ENCODE assay signal across 8 mouse cellular contexts in the genomic region with DNA sequence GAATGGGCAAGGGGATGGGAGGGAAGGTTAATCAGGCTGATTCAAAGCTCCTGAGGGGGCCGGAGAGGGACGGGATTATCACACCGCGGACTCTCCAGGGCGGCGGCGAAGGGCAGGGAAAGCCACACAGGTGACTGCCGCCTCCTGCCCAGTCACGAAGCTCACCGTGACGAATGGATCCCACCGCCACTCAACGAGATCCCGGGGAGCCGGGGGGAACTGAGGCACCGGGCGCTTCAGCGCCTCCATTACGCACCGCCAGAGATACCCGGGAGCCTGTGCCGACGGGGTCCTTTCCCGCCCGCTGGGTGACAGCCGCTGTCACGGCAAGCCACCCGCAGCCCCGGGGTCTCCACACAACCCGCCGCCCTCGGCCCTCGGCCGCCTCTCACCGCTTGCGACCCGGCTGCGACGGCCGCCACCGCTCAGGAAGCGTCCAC. TPM values are rescaled to one million over a fixed set of nuclear protein-coding genes. Genes with fewer than 3 reads are reported as not detected.
A peak's percentile ranks its signal among the peaks of the same experiment; 100 is the strongest.
DNase-seq lines count a peak whose midpoint lies in the region; ATAC-seq lines count a peak whose summit lies in the region.

No protein-coding gene starts in this region.

- peaks cover 16% of the 10 kb centered on the region for H3K4me1 ChIP-seq in heart, embryonic 15.5 days (replicated peaks)
- H3K4me1 ChIP-seq in brown adipose tissue, adult 24 weeks (ENCODE audit: control insufficient read depth, insufficient read depth, insufficient read length, low read length) = peaks cover 3% of the 10 kb centered on the region; the same call in 1 of the 2 replicates
- peaks cover 15% of the 10 kb centered on the region for H3K4me1 ChIP-seq in hindbrain, embryonic 12.5 days
- H3K4me1 ChIP-seq in megakaryocyte, embryonic 14.5 days = peaks cover 23% of the 10 kb centered on the region

- peak; percentile 45 for ATAC-seq in heart, embryonic 15.5 days (replicated peaks; ENCODE audit: insufficient number of reproducible peaks, insufficient read depth, low FRiP score, low read depth)
- peak; percentile 25 for ATAC-seq in CD4-positive, CD25-positive, alpha-beta regulatory T cell, adult 4 months
- ATAC-seq in hindbrain, embryonic 12.5 days (ENCODE audit: low FRiP score) = peak; percentile 76

- peak overlapping the region; percentile 100 for H3K4me3 ChIP-seq in heart, embryonic 15.5 days
- peak overlapping the region; percentile 79 for H3K4me3 ChIP-seq in brown adipose tissue, adult 24 weeks (ENCODE audit: insufficient read depth, low read depth, low read length)
- peak overlapping the region; percentile 84 for H3K4me3 ChIP-seq in hindbrain, embryonic 12.5 days
- peak overlapping the region; percentile 92 for H3K4me3 ChIP-seq in megakaryocyte, embryonic 14.5 days (replicated peaks)

- peak overlapping the region; percentile 97 for H3K9ac ChIP-seq in heart, embryonic 15.5 days
- H3K9ac ChIP-seq in hindbrain, embryonic 12.5 days = peak overlapping the region; percentile 85

- under 1% methylated on average over 42 of the region's 42 CpGs for WGBS in heart, embryonic 15.5 days
- WGBS in hindbrain, embryonic 12.5 days = under 1% methylated on average over 41 of the region's 42 CpGs

- H3K36me3 ChIP-seq in heart, embryonic 15.5 days = peaks cover 13% of the 10 kb centered on the region
- H3K36me3 ChIP-seq in hindbrain, embryonic 12.5 days = peaks cover 15% of the 10 kb centered on the region
- H3K36me3 ChIP-seq in megakaryocyte, embryonic 14.5 days (replicated peaks; ENCODE audit: low read length) = peaks cover 32% of the 10 kb centered on the region

- no peak for DNase-seq in heart, postnatal 36 days
- DNase-seq in gastrocnemius, postnatal 4 days (ENCODE audit: low spot score in 2 of 2) = no peak
- DNase-seq in thymus, postnatal 25 days = no peak

- intact Hi-C loops in heart, postnatal 36 days (cut with DNase I) = loop anchor here (2.0 kb wide), 1 partner anchor 76 kb away; the partner anchor contains the start of gene Cfap298

- H3K4me2 ChIP-seq in heart, embryonic 15.5 days = peak overlapping the region; percentile 77
- H3K4me2 ChIP-seq in hindbrain, embryonic 12.5 days (replicated peaks) = peak overlapping the region; percentile 71

- peak overlapping the region; percentile 93 for H3K27ac ChIP-seq in heart, embryonic 15.5 days
- peak overlapping the region; percentile 73 for H3K27ac ChIP-seq in brown adipose tissue, adult 24 weeks (replicated peaks; ENCODE audit: low read depth, low read length)
- H3K27ac ChIP-seq in hindbrain, embryonic 12.5 days = peak overlapping the region; percentile 91

- no peaks in the 10 kb centered on the region for H3K27me3 ChIP-seq in heart, embryonic 15.5 days
- no peaks in the 10 kb centered on the region for H3K27me3 ChIP-seq in hindbrain, embryonic 12.5 days
- H3K27me3 ChIP-seq in megakaryocyte, embryonic 14.5 days (replicated peaks) = no peaks in the 10 kb centered on the region

- no peaks in the 10 kb centered on the region for H3K9me3 ChIP-seq in heart, embryonic 15.5 days (replicated peaks)
- no peaks in the 10 kb centered on the region for H3K9me3 ChIP-seq in hindbrain, embryonic 12.5 days (replicated peaks)
- no peaks in the 10 kb centered on the region for H3K9me3 ChIP-seq in megakaryocyte, embryonic 14.5 days

RNA-seq across cellular contexts. Expression of gene Synj1, which starts 0.5 kb away (rescaled TPM):
- polyA plus RNA-seq in heart, embryonic 15.5 days (2015; fragmentation: Nextera tagmentation; extraction: Ambion mirVana) = 10.3 and 11.4 TPM in 2 replicates
- total RNA-seq in heart, postnatal 36 days (2021) = 10 to 100 TPM; 29.1 to 29.6 TPM
- 10 to 100 TPM; 30.6 to 40.9 TPM for polyA plus RNA-seq in CD4-positive, CD25-positive, alpha-beta regulatory T cell, adult 4 months (2017; shearing (Covaris generic))
- 9.6 and 11.7 TPM in 2 replicates for polyA plus RNA-seq in brown adipose tissue, adult 24 weeks (2012; ENCODE audit: insufficient read depth, insufficient read length, missing spikeins)
- polyA plus RNA-seq in hindbrain, embryonic 12.5 days (2016; fragmentation: Nextera tagmentation; extraction: Ambion mirVana) = 33.9 and 35.7 TPM in 2 replicates
- polyA plus RNA-seq in megakaryocyte, embryonic 14.5 days (2012; ENCODE audit: insufficient read depth, low replicate concordance) = 4.5 and 14.4 TPM in 2 replicates
- 10 to 100 TPM; 17.2 to 23.5 TPM for total RNA-seq in gastrocnemius, postnatal 4 days (2021)

RNA-seq across cellular contexts. Expression of gene Paxbp1, which starts 33.7 kb away (rescaled TPM):
- 36.8 and 36.9 TPM in 2 replicates for polyA plus RNA-seq in heart, embryonic 15.5 days (2015; fragmentation: Nextera tagmentation; extraction: Ambion mirVana)
- 10 to 100 TPM; 13.1 to 13.5 TPM for total RNA-seq in heart, postnatal 36 days (2021)
- polyA plus RNA-seq in CD4-positive, CD25-positive, alpha-beta regulatory T cell, adult 4 months (2017; shearing (Covaris generic)) = 100 to 1,000 TPM; 121 to 128 TPM
- polyA plus RNA-seq in brown adipose tissue, adult 24 weeks (2012; ENCODE audit: insufficient read depth, insufficient read length, missing spikeins) = 13.5 and 24.4 TPM in 2 replicates
- 104 and 113 TPM in 2 replicates for polyA plus RNA-seq in hindbrain, embryonic 12.5 days (2016; fragmentation: Nextera tagmentation; extraction: Ambion mirVana)
- 2.0 and 4.8 TPM in 2 replicates for polyA plus RNA-seq in megakaryocyte, embryonic 14.5 days (2012; ENCODE audit: insufficient read depth, low replicate concordance)
- 10 to 100 TPM; 30.5 to 42.7 TPM for total RNA-seq in gastrocnemius, postnatal 4 days (2021)

Comparison
In these comparisons a context has a peak if more than half of its experiments do, and no peak if none do; other contexts are left out.
1. ATAC-seq: peak in every context shown above with its lines; median percentile 76 in hindbrain, embryonic 12.5 days; 45 in heart, embryonic 15.5 days; 25 in CD4-positive, CD25-positive, alpha-beta regulatory T cell, adult 4 months.